ENCODE assay signal across 14 mouse cellular contexts in genomic region chr2:37931018-37931930, GRCm38 (mm10).
DNase-seq lines count a peak whose midpoint lies in the region; ATAC-seq lines count a peak whose summit lies in the region.
"Had no signal": no experiment of that assay in that cellular context is flagged by ENCODE, and none has a peak within 500 bp of the region (broad histone marks: within the 10 kb centered on the region; RNA-seq: fewer than 3 reads in every experiment).

No protein-coding gene starts in this region.

- H3K9ac ChIP-seq in kidney, embryonic 15.5 days: no peak overlapping the region
- no peak overlapping the region for H3K9ac ChIP-seq in embryonic facial prominence, embryonic 11.5 days (replicated peaks; ENCODE audit: low read length)
- H3K9ac ChIP-seq in hindbrain, embryonic 15.5 days: no peak overlapping the region
- H3K9ac ChIP-seq in neural tube, embryonic 11.5 days (ENCODE audit: low read length): no peak overlapping the region
- H3K9ac ChIP-seq: heart, embryonic 12.5 days; limb, embryonic 15.5 days had no signal

- no peak for ATAC-seq in kidney, embryonic 15.5 days (replicated peaks; ENCODE audit: low FRiP score)
- no peak for ATAC-seq in embryonic facial prominence, embryonic 11.5 days (replicated peaks; ENCODE audit: insufficient number of reproducible peaks, low FRiP score, low TSS enrichment, low read depth)
- ATAC-seq in hindbrain, embryonic 15.5 days (ENCODE audit: low FRiP score, low read depth): peak; percentile 88
- peak; percentile 63; the same call in 1 of the 2 replicates for ATAC-seq in neural tube, embryonic 11.5 days (ENCODE audit: insufficient read depth, low FRiP score, low TSS enrichment)

- H3K36me3 ChIP-seq in kidney, embryonic 15.5 days: peaks cover 7% of the 10 kb centered on the region; the same call in 1 of the 2 replicates
- H3K36me3 ChIP-seq in embryonic facial prominence, embryonic 11.5 days (replicated peaks; ENCODE audit: control insufficient read depth, insufficient read depth, low read depth, low read length): no peaks in the 10 kb centered on the region
- H3K36me3 ChIP-seq in hindbrain, embryonic 15.5 days: no peaks in the 10 kb centered on the region
- H3K36me3 ChIP-seq in neural tube, embryonic 11.5 days (ENCODE audit: control insufficient read depth, insufficient read depth, low read length): no peaks in the 10 kb centered on the region

- 54% methylated on average over 5 of the region's 5 CpGs for WGBS in kidney, embryonic 15.5 days
- WGBS in embryonic facial prominence, embryonic 11.5 days: 56% methylated on average over 5 of the region's 5 CpGs
- 46% methylated on average over 5 of the region's 5 CpGs for WGBS in hindbrain, embryonic 15.5 days
- WGBS in neural tube, embryonic 11.5 days: 57% methylated on average over 5 of the region's 5 CpGs

- no peaks in the 10 kb centered on the region for H3K9me3 ChIP-seq in kidney, embryonic 15.5 days (replicated peaks)
- H3K9me3 ChIP-seq in embryonic facial prominence, embryonic 11.5 days (replicated peaks; ENCODE audit: control insufficient read depth, low read length): no peaks in the 10 kb centered on the region
- no peaks in the 10 kb centered on the region for H3K9me3 ChIP-seq in hindbrain, embryonic 15.5 days
- H3K9me3 ChIP-seq in neural tube, embryonic 11.5 days (ENCODE audit: control insufficient read depth, low read length): no peaks in the 10 kb centered on the region
- H3K9me3 ChIP-seq: heart, embryonic 12.5 days; limb, embryonic 15.5 days; megakaryocyte, embryonic 14.5 days had no signal

- H3K4me3 ChIP-seq in kidney, embryonic 15.5 days (replicated peaks): no peak overlapping the region
- no peak overlapping the region for H3K4me3 ChIP-seq in embryonic facial prominence, embryonic 11.5 days (ENCODE audit: low read depth, low read length)
- no peak overlapping the region for H3K4me3 ChIP-seq in hindbrain, embryonic 15.5 days
- no peak overlapping the region for H3K4me3 ChIP-seq in neural tube, embryonic 11.5 days (ENCODE audit: low read depth, low read length)
- H3K4me3 ChIP-seq: erythroblast, embryonic 14.5 days; heart, embryonic 12.5 days; limb, embryonic 15.5 days had no signal

- DNase-seq in kidney, adult 9 months: peak; percentile 77
- peak; percentile 56 for DNase-seq in embryonic facial prominence, embryonic 11.5 days (ENCODE audit: low spot score)
- peak; percentile 63 for DNase-seq in neural tube, embryonic 11.5 days (ENCODE audit: low spot score)
- DNase-seq in natural killer cell, adult 2 months (ENCODE audit: low spot score in 2 of 2): no peak
- no peak for DNase-seq in cerebellum, adult 8-10 months
- no peak for DNase-seq in adrenal gland, adult 18-20 months (ENCODE audit: low spot score in 2 of 2)
- DNase-seq: right cerebral cortex, postnatal 4 days; thymus, adult 2 months had no signal

- no peak overlapping the region for H3K4me2 ChIP-seq in kidney, embryonic 15.5 days
- H3K4me2 ChIP-seq in embryonic facial prominence, embryonic 11.5 days (ENCODE audit: low read depth, low read length): no peak overlapping the region
- no peak overlapping the region for H3K4me2 ChIP-seq in hindbrain, embryonic 15.5 days
- no peak overlapping the region for H3K4me2 ChIP-seq in neural tube, embryonic 11.5 days (ENCODE audit: low read depth)
- H3K4me2 ChIP-seq: heart, embryonic 12.5 days; limb, embryonic 15.5 days had no signal

- no peaks in the 10 kb centered on the region for H3K27me3 ChIP-seq in kidney, embryonic 15.5 days
- no peaks in the 10 kb centered on the region for H3K27me3 ChIP-seq in embryonic facial prominence, embryonic 11.5 days (ENCODE audit: control insufficient read depth, insufficient read depth, low read length)
- H3K27me3 ChIP-seq in hindbrain, embryonic 15.5 days: no peaks in the 10 kb centered on the region
- H3K27me3 ChIP-seq in neural tube, embryonic 11.5 days (ENCODE audit: control insufficient read depth, insufficient read depth, low read length): no peaks in the 10 kb centered on the region
- H3K27me3 ChIP-seq: heart, embryonic 12.5 days; limb, embryonic 15.5 days; megakaryocyte, embryonic 14.5 days had no signal

- H3K27ac ChIP-seq in kidney, embryonic 15.5 days: no peak overlapping the region
- H3K27ac ChIP-seq in embryonic facial prominence, embryonic 11.5 days (replicated peaks; ENCODE audit: low read depth, low read length): no peak overlapping the region
- no peak overlapping the region; the same call in 1 of the 2 replicates for H3K27ac ChIP-seq in hindbrain, embryonic 15.5 days (replicated peaks)
- no peak overlapping the region for H3K27ac ChIP-seq in neural tube, embryonic 11.5 days (ENCODE audit: low read depth, low read length)
- H3K27ac ChIP-seq: limb, embryonic 15.5 days had no signal

- peaks cover 6% of the 10 kb centered on the region; the same call in 1 of the 2 replicates for H3K4me1 ChIP-seq in kidney, embryonic 15.5 days
- no peaks in the 10 kb centered on the region for H3K4me1 ChIP-seq in embryonic facial prominence, embryonic 11.5 days (ENCODE audit: control insufficient read depth, insufficient read depth, low read length)
- peaks cover 15% of the 10 kb centered on the region for H3K4me1 ChIP-seq in hindbrain, embryonic 15.5 days (replicated peaks)
- H3K4me1 ChIP-seq in neural tube, embryonic 11.5 days (ENCODE audit: control insufficient read depth, insufficient read depth, low read length): peaks cover 4% of the 10 kb centered on the region; the same call in 1 of the 2 replicates
- H3K4me1 ChIP-seq: limb, embryonic 15.5 days had no signal

Comparison
In these comparisons a context has a peak if more than half of its experiments do, and no peak if none do; other contexts are left out.
1. DNase-seq: peak in kidney, adult 9 months (single experiment), embryonic facial prominence, embryonic 11.5 days (single experiment) and neural tube, embryonic 11.5 days (single experiment); none in natural killer cell, adult 2 months (0 of 2), cerebellum, adult 8-10 months (single experiment) and adrenal gland, adult 18-20 months (0 of 2).
2. ATAC-seq: peak in hindbrain, embryonic 15.5 days (single experiment) and neural tube, embryonic 11.5 days (single experiment); none in kidney, embryonic 15.5 days (single experiment) and embryonic facial prominence, embryonic 11.5 days (single experiment).